In genomic region chr7:50482011-50482410, GRCm38 (mm10) we compare ENCODE assay signal across 31 mouse cellular contexts.
DNase-seq lines count a peak whose midpoint lies in the region; ATAC-seq and TF ChIP-seq lines count a peak whose summit lies in the region.
"Had no signal": no experiment of that assay in that cellular context is flagged by ENCODE, and none has a peak within 500 bp of the region (broad histone marks: within the 10 kb centered on the region; RNA-seq: fewer than 3 reads in every experiment).

No protein-coding gene starts in this region.

- peak; percentile 86 for ATAC-seq in frontal cortex, adult (ENCODE audit: low TSS enrichment)
- ATAC-seq in hindbrain, embryonic 11.5 days (ENCODE audit: low FRiP score) = no peak
- no peak for ATAC-seq in intestine, postnatal 0 days
- ATAC-seq: forebrain, postnatal 0 days; midbrain, embryonic 15.5 days had no signal

- no peaks in the 10 kb centered on the region for H3K4me1 ChIP-seq in hindbrain, embryonic 11.5 days (replicated peaks; ENCODE audit: control insufficient read depth, insufficient read depth, low read length)
- H3K4me1 ChIP-seq in intestine, postnatal 0 days (replicated peaks; ENCODE audit: control insufficient read depth, insufficient read depth, low read length) = no peaks in the 10 kb centered on the region
- H3K4me1 ChIP-seq: embryonic facial prominence, embryonic 10.5 days; embryonic facial prominence, embryonic 15.5 days; forebrain, embryonic 12.5 days; heart, embryonic 12.5 days; midbrain, embryonic 15.5 days; neural tube, embryonic 15.5 days had no signal

- no peak for DNase-seq in frontal cortex, postnatal 14 days (ENCODE audit: low spot score in 2 of 2)
- peak; percentile 38 for DNase-seq in right cerebral cortex, adult 18-20 months
- DNase-seq in right cerebral cortex, postnatal 14 days = no peak
- DNase-seq in left cerebral cortex, postnatal 36 days (ENCODE audit: low spot score in 2 of 2) = peak; percentile 18 to 30
- no peak for DNase-seq in hindbrain, embryonic 11.5 days (ENCODE audit: low spot score)
- DNase-seq: adrenal gland, postnatal 25 days; forebrain, postnatal 0 days; gastrocnemius, adult 2 months; gastrocnemius, postnatal 36 days; heart, adult 2 months; heart, postnatal 4 days; kidney, adult 11 months; kidney, postnatal 14 days; layer of hippocampus, adult 9-11 months; liver; lung, adult 2 months; lung, postnatal 10 days; retina, postnatal 1 day; thymus, adult 18-20 months; thymus, postnatal 25 days had no signal

- H3K4me3 ChIP-seq in hindbrain, embryonic 11.5 days (ENCODE audit: low read depth, low read length) = no peak overlapping the region
- H3K4me3 ChIP-seq in intestine, postnatal 0 days (ENCODE audit: low read depth, low read length) = no peak overlapping the region
- H3K4me3 ChIP-seq: embryonic facial prominence, embryonic 10.5 days; embryonic facial prominence, embryonic 15.5 days; forebrain, embryonic 12.5 days; gastrocnemius, adult 2 months; heart, adult 2 months; heart, embryonic 12.5 days; midbrain, embryonic 15.5 days; neural tube, embryonic 15.5 days had no signal

- H3K9me3 ChIP-seq in hindbrain, embryonic 11.5 days (ENCODE audit: control insufficient read depth, low read length) = no peaks in the 10 kb centered on the region
- H3K9me3 ChIP-seq in intestine, postnatal 0 days (ENCODE audit: control insufficient read depth) = no peaks in the 10 kb centered on the region
- H3K9me3 ChIP-seq: embryonic facial prominence, embryonic 10.5 days; embryonic facial prominence, embryonic 15.5 days; forebrain, embryonic 12.5 days; heart, embryonic 12.5 days; midbrain, embryonic 15.5 days; neural tube, embryonic 15.5 days had no signal

- no peak overlapping the region for H3K27ac ChIP-seq in hindbrain, embryonic 11.5 days (ENCODE audit: low read depth, low read length)
- H3K27ac ChIP-seq in intestine, postnatal 0 days (ENCODE audit: low read depth, low read length) = no peak overlapping the region
- H3K27ac ChIP-seq: embryonic facial prominence, embryonic 10.5 days; embryonic facial prominence, embryonic 15.5 days; forebrain, embryonic 12.5 days; gastrocnemius, adult 2 months; heart, adult 2 months; hindbrain, embryonic 14.5 days; liver, embryonic 14.5 days; macrophage; midbrain, embryonic 15.5 days; neural tube, embryonic 15.5 days had no signal

- H3K9ac ChIP-seq in hindbrain, embryonic 11.5 days (ENCODE audit: low read depth, low read length) = no peak overlapping the region
- H3K9ac ChIP-seq in intestine, postnatal 0 days (ENCODE audit: low read depth, low read length) = no peak overlapping the region
- H3K9ac ChIP-seq: embryonic facial prominence, embryonic 15.5 days; forebrain, embryonic 12.5 days; forebrain, postnatal 0 days; heart, embryonic 12.5 days; hindbrain, embryonic 14.5 days; liver, embryonic 14.5 days; midbrain, embryonic 15.5 days; neural tube, embryonic 15.5 days had no signal

- no peak for TF ChIP-seq CTCF in intestine, postnatal 0 days (IDR thresholded peaks at IDR 0.05; ENCODE audit: low read depth)

- no peak overlapping the region for H3K4me2 ChIP-seq in hindbrain, embryonic 11.5 days (replicated peaks; ENCODE audit: low read depth, low read length)
- no peak overlapping the region for H3K4me2 ChIP-seq in intestine, postnatal 0 days (replicated peaks; ENCODE audit: low read depth)
- H3K4me2 ChIP-seq: embryonic facial prominence, embryonic 15.5 days; forebrain, embryonic 12.5 days; heart, embryonic 12.5 days; hindbrain, embryonic 14.5 days; midbrain, embryonic 15.5 days; neural tube, embryonic 15.5 days had no signal

- H3K27me3 ChIP-seq in hindbrain, embryonic 11.5 days (ENCODE audit: control insufficient read depth, insufficient read depth, low read length) = no peaks in the 10 kb centered on the region
- no peaks in the 10 kb centered on the region for H3K27me3 ChIP-seq in intestine, postnatal 0 days (replicated peaks; ENCODE audit: control insufficient read depth, insufficient read depth, low read length)
- H3K27me3 ChIP-seq: embryonic facial prominence, embryonic 15.5 days; forebrain, embryonic 12.5 days; heart, embryonic 12.5 days; midbrain, embryonic 15.5 days; neural tube, embryonic 15.5 days had no signal

- WGBS in hindbrain, embryonic 11.5 days = 57% methylated on average over 4 of the region's 4 CpGs
- WGBS in intestine, postnatal 0 days = 87% methylated on average over 4 of the region's 4 CpGs

- intact Hi-C loops in left cerebral cortex, postnatal 36 days (cut with DNase I) = loop anchor here (10.0 kb wide), 2 partner anchors 237 to 527 kb away; no protein-coding TSS in a partner anchor

- no peaks in the 10 kb centered on the region for H3K36me3 ChIP-seq in hindbrain, embryonic 11.5 days (ENCODE audit: control insufficient read depth, insufficient read depth, low read length)
- no peaks in the 10 kb centered on the region for H3K36me3 ChIP-seq in intestine, postnatal 0 days (ENCODE audit: control insufficient read depth, insufficient read depth)
- H3K36me3 ChIP-seq: embryonic facial prominence, embryonic 10.5 days; embryonic facial prominence, embryonic 15.5 days; forebrain, embryonic 12.5 days; heart, embryonic 12.5 days; midbrain, embryonic 15.5 days; neural tube, embryonic 15.5 days had no signal

Comparison
In these comparisons a context has a peak if more than half of its experiments do, and no peak if none do; other contexts are left out.
1. DNase-seq: peak in right cerebral cortex, adult 18-20 months (single experiment) and left cerebral cortex, postnatal 36 days (2 of 2); none in frontal cortex, postnatal 14 days (0 of 2), right cerebral cortex, postnatal 14 days (single experiment) and hindbrain, embryonic 11.5 days (single experiment).